Mouse (Mus musculus) cerebellum, adult 9-10 months (tissue): Measurements from ENCODE around the gene Pgap2.
A peak's percentile ranks its signal among the peaks of the same experiment; 100 is the strongest.

Source experiments
- DNase-seq: peaks from one replicate; pipeline ENCODE4 v3.0.0; 2022

The Pgap2 gene

DNA sequence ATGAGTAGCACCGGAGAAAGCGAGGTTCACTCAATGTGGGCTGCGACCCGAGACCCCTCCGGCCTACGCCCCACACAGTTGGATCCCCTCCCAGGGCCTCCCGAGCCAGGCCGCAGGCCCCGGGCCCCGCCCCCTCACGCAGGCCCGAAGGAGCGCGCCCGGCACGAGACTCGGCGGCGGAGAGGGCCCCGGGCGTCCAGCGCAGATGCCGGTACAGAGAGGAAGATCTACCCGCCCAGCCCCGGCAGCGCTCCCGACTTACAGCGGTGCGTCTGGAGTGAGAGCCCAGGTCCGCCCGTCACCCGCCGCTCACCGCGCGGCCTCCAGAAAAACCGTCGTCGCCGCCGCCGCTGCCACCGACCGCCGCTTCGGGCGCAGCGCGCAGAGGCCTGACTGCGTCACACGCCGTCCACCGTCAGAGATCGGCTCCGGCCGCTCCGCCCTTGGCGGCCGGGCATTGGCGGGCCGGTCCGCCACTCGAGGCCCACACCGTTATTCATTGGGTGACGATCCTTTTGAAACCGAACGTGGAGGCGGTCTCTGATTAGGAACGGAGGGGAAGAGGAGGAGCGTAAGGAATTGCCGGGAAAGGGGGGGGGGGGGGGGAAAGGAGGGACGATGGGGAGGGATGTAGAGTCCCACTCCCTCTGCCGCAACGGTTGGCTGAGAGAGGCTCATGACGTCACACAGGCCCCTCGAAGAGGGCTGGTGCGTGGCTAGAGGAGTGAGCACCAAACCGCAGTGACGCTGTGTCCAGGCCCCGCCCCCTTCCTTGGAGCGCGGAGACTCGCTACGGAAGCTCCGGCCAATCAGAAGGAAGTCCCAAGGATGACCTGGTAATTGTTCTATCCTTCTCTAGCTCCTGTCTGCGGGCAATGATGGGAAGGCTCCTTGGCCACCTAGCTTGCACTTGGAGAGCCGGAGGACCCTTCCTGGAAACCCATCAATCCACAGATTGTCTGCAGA, at the start of gene Pgap2, which contains the start of gene Nup98:
Pgap2 (plus strand) TSS at position 453 of the 966 bp plus-strand sequence.
Nup98 (minus strand) TSS at position 421 of the 966 bp plus-strand sequence.
- DNase-seq: peak; percentile 99

DNA sequence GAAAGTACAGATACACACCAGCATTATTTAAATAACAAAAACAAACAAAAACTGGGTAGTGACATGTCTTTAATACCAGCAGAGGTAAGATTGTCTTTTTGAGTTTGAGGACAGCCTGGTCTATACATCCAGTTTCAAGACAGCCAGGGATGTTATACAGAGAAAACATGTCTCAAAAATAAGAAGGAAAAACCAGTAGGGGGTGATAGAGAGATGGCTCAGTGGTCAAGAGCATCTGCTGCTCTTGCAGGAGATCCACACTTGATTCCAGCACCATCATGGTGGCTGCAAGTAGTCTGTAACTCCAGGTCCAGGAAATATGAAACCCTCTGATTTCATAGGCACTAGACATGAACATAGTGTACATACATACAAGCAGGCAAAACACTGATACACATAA, 39.7 kb upstream of the Pgap2 start:
- DNase-seq: peak; percentile 16

DNA sequence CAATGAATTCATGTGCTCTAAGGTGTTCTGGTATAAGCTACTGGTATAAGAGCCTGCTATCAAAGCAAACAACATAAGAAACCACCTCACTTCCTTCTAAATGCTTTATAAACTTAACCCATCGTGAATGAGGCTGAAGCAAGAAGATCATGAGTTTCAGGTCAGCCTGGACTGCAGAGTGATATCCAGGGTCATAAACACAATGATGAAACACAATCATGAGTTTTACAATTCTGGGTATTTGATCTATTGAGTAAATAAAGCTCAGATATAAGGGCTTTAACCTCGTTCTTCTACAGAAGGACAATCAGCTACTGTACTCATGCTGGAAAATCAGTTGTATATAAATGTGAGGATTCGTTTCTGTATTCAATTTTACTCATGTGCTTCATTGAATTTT, 26.2 kb upstream of the Pgap2 start:
- no peak for DNase-seq

DNA sequence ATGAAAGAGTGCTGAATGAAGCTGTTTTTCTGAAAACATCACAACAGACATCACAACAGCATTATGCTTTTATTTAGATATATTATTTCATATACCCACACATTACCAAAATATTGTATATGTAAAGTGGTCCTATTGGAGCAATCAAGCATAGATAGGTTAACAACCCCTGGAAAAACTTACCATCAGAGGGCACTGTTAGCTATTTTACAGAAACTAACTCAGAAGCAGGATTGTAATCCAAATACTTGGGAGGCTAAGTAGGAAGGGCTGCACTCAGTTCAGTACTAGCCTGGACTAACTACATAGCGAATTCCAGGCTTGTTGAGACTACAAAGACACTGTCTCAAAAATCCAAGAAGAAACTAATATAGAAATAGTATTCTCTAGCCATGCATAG, 17.7 kb upstream of the Pgap2 start:
- no peak for DNase-seq

DNA sequence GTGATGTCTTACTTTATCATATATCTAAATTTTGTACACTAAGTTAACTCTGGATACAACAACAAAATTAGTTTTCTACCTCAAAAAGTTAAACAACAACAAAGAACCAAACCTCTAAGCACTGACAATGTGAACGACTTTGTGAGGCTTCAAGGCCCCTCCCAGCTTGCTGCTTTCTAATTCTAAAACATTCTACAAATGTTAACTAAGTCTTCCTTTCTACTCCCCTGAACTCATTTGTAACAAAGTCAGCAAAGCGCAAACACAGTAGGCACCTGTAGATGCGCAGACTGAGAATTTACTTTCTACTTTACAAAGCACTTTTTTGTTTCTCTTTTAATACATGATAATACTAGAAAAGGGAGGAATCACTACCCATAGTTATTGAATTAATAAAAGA, 9.4 kb upstream of the Pgap2 start:
- DNase-seq: no peak

DNA sequence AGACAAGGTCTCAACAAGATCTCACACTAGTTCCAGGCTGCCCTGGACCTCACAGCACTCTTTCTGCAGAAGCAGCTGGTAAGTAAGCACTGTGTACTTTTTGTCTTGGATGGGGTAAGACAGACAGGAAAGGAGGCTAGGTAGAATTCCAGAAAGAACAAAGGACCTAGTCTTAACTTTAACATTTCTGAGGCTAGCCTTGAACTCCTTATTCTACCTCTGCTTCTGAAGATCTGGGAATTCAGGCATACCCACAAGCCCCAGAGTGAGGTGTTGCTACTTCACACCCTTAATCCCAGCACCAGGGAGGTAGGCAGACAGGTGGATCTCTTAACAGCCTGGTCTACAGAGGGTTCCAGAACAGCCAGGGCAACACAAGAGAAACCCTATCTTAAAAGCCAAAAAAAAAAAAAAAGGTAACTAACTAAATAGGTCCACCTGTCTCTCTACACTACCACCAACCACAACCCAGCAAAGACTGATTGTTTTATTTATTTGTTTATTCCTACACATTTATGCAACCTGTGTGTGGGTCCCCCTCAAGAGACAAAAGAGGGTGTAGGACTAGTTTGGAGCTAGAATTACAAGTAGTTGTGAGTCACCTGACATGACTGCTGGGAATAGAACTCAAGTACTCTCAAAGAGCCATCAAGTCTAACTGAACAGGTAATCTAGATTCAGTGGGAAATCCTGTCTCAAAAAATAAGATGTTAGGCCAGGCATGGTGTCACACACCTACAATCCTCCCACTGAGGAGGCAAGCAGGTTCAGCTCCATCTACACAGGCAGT, 8.8 kb upstream of the Pgap2 start:
- no peak for DNase-seq

DNA sequence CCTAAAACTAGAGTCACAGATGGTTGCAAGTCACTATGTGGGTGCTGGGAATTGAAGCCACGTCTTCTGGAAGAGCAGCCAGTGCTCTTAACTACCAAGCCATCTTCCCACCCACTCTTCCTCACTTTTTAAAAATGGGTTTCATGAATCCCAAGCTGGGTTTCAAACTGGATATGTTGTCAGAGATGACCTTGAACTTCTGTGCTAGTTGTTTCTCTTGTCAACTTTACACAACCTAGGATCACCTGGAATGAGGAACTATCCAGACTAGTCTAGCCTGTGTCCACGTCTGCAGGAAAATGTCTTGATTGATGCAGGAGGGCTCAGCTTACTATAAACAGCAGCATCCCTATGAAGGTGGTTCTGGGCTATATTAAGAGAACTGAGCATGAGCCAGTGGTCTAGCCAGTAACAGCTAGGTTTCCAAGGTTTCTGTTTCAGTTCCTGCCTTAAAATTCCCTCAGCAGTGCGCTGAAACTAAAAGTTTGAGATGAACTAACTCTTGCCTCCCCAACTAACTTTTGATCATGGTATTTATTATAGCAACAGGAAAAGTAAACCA, 5.6 kb upstream of the Pgap2 start:
- no peak for DNase-seq

DNA sequence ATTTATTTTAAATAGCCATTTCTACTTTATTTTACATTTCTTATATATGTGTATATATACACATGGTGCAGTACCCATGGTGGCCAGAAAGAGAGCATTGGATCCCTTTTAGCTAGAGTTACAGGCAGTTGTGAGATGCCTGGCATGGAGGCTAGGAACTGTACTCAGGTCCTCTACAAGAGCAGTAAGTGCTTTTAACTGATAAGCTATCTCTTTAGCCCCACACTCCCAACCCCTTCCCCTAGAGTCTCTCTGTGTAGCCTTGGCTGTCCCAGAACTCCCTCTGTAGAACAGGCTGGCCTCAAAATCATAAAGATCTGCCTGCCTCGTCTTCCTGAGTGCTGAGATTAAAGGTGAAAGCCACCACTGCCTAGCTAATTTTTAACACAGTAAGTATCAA, 4.4 kb upstream of the Pgap2 start:
- no peak for DNase-seq

DNA sequence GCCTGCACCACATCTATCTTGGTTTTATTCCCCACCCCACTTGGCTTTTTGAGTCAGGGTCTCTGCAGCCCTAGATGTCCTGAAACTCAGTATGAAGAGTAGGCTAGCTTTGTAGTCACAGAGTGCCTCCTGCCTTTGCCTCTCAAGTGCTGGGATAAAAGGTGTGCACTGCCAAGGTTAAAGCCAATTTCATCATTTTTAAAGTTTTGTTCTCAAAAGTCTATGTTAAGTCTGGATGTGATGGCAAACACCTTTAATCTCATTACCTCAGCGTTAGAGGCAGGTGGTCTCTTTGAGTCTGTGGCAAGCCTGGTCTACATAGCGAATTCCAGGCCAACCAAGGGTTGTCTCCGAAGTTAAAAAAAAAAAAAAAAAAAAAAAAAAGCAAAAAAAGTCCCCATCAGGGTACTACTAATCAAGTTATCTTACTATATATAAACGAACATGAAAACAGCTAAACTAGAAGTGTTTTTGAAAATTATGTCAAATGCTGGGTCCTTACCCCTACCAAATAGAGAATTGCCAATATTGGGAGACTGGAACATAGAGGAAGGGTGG, 1.1 kb upstream of the Pgap2 start:
- DNase-seq: peak; percentile 39

DNA sequence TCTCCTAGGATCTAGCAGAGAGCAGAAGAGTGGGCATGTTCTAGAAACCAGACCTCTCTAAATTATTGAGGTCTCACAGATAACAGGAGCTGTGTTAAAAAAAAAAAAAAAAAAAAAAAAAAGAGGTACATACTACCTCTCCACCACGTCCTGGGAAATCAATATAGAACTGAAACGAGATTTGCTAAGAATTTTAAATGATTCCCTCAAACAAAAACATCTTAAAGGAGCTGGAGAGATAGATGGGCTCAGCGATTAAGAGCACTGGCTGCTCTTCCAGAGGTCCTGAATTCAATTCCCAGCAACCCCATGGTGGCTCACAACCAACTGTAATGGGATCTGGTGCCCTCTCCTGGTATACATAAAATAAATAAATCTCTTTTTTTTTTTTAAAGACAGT, 1.1 kb downstream of the Pgap2 start:
- DNase-seq: peak; percentile 41

DNA sequence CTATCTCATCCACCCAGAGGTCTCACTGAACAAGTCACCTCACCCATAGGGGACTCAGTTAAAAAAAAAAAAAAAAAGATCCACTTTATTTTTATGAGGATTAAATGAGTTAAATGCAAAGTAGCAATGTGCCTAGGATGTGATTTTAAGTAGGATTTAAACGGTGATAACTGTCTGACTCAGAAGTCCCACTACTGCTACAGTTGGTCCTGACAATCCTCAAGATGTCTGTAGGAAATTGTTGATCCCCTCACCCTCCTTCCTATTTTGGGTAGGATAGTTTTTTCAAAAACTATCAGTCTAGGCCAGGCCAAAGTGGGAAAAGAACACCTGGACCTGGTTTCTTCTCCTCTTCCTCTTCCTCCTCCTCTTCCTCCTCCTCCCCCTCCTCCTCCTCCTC, 11.9 kb downstream of the Pgap2 start:
- DNase-seq: no peak

DNA sequence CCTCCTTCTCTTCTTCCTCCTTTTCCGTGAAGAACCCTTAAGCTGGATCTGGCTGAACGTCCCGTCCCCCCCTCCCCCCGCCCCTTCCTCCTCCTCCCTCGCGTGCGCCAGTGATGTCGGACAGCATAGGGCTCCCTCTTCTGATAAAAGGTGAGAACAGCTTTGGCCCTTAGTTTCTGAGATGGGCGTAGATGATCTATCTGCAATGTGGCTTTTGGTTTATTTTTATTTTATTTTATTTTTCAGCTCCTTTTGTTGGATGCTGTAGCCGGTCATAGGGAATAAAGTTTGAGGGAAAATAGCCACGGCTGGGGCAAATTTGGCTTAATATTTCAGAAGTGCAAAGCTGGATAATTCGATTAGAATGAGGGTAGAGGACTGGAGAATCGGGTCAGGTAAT, 12.3 kb downstream of the Pgap2 start:
- no peak for DNase-seq

DNA sequence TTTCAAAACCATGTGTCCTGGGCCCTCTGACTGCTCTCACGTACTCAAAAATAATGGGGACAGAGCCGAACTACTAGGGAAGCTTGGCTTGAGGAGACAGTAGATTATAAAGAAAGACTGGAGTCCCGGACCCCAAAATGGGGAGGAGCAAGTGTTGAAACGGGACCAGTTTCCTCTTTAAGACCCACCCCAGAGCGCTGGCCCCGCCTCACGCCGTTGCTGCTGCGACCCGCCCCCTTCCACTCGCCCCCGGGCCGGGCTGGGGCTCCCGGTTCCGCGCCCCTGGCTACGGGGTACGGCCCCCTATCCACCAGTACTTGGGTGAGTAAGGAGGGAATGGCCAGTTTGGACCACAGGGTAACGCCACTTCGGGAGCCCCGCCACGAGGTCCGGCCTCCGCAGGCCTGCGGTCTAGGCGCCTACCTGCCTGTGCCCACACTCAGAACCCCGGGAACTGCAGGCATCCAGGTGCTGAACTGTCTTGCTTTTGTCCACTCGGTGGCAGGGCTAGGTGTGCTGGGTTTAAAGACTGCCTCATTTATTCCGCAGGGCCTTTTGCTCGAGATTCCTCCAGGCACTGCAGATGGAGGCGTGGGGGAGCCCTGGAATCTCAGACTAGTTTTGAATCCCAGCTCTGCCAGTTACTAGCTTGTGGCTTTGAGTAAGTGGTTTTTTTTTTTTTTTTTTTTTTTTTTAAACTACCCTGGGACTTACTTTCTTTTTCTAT, 13.0 kb downstream of the Pgap2 start:
- DNase-seq: peak; percentile 63

DNA sequence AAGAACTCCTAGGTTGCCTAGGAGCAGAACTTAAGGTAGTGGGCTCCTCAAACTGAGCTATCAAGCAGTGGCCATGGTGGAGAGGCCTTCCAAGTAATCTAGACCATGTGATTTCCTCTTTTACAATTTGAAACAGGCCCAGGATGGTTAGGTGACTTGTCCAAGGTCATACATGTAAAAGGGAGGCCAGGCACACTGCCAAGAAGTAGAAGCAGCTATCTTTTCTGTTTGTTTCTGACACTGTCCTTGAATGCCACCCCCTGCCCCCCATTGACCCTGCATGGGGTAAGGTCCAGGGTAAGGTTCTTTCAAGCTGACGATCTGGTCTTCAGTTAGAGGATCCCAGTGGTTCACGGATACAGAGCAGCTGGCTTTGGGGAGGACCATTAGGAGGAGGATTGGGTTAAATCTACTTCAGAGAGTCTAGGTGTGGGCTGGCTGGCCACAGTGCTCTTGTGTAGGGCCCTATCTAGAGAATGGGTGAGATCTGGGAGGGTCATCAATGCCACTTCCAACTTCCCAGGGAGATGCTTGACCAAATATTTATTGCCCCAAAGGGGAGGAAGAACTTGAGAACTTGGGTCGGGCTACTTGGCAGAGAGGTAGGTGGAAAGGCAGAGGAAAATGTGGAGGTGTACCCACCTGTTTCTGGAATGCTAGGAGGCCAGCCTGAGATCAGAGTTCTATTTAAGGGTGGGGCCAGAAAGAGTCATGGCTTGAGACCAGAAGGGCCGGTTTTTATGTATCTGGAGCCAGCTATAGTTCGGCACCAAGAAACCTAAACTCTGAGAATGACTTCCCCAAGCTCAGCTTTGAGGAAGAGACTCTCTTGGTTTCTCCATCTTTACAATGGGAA, 14.1 kb downstream of the Pgap2 start:
- no peak for DNase-seq

DNA sequence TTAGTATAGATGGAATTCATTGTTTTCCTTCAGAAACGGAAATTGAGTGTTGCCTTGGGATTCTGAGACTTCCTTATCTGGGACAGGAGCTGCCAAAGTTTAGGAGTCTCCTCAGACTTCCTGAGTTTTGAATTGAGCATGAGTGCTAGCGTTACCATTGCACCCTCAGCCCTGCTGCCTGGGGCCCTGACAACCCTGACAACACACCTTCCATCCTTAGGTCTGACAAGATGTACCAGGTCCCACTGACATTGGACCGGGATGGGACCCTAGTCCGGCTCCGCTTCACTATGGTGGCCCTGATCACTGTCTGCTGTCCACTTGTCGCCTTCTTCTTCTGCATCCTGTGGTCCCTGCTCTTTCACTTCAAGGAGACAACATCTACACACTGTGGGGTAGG, 16.0 kb downstream of the Pgap2 start:
- DNase-seq: no peak

DNA sequence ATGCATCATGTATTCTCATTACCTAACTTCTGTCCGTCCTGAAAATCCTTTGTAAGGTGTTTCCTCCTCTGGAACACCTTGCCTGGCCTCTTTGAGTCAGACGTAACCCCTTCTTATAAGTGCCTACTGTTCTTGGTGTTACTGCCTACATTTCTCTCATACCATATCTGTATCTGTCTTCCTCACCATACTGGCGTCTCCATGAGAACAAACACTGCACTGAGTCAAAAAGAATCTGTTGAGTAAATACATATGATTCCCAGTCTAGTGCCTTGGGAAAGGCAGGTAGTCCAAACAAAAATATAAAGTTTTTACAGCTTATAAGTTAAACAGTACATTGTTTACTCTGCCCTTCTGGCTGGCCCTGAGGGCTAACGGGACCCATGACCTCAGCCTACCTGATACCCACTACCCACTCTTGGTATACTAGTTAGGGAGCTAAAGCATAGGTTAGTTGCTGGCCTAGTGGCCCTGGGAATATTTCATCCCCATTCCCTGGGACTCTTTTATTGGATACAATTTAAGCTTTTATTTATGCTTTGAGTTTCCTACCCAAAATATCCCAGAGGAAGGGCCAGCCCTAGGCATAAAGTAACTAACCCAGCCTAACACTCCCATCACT, 18.2 kb downstream of the Pgap2 start:
- no peak for DNase-seq

DNA sequence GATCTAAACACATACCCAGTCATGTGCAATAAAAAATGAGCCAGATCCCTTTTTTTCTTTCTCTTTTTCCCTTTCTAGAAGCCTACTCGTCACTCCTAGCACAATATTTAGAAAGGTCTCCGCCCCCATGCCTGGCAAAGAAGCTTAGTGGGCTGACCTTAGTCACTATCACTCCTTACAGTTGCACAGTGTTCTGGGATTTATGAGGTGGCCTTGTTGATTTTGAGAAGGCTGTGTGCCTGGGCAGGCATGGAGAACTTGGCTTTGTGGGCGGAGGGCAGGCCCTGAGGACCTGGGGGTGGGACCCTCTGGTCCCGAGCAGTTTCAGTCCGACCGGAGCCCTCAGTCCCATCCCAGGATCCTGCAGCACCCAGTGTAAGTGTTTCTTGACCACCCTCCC, 19.8 kb downstream of the Pgap2 start:
- DNase-seq: no peak

DNA sequence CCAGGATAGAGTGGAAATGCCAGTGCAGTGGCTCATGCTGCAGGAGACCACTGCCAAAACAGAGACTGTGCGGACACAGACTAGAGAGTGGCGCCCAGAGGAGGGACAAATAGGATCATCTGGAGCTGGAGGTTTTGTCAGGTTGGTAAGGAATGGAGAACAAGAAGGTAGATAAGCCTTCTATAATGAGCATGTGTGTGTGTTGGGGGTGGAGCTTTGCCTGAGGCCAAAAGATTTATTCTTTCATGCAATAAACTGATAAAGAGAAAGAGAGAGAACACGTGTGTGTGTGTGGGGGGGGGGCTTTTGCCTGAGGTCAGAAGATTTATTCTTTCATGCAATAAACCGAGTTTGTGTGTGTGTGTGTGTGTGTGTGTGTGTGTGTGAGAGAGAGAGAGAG, 23.1 kb downstream of the Pgap2 start:
- no peak for DNase-seq

DNA sequence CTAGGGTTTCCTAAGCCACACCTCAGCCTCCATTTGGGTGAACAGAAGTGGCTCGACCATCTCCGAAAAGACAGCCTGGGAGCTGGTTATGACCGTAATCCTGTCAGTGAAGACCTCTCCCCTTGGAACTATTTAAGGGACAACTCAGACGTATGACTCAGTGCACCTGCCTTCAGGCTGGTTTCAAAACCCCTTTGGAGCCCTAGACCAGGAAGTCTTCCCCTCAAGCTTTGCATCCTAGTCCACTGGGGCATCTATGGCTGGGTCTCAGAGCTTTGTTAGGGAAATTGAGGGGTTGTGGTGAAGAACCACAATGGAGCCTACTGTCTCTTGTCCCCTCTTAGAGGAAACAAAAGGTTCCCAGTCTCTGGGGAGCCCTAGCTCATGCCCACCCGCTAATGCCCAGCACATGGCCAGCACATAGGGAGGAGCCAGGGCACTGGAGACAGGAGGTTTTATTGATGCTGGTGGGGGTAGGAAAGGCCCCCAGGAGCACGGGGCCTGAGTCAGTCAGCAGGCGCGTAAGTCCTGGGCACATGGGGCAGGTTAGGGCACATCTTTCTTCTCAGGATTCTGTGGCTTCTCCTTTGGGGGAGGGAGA, 28.8 kb downstream of the Pgap2 start:
- DNase-seq: no peak

DNA sequence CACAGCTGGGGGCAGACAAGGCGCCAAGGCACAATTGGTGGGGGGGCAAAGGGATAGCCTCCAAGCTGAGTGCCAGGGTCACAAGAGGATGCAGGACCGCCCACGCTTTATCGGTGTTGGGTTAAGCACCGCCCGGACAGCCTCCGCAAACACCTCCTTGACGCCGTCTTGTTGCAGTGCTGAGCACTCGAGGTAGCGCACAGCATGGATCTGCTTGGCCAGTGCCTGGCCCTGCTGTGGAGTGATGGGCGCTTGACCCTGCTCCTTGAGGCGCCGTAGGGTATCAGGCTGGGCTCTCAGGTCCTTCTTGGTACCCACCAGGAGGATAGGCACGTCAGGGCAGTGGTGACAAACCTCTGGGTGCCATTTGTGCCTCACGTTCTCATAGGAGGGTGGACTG, 29.6 kb downstream of the Pgap2 start:
- no peak for DNase-seq

DNA sequence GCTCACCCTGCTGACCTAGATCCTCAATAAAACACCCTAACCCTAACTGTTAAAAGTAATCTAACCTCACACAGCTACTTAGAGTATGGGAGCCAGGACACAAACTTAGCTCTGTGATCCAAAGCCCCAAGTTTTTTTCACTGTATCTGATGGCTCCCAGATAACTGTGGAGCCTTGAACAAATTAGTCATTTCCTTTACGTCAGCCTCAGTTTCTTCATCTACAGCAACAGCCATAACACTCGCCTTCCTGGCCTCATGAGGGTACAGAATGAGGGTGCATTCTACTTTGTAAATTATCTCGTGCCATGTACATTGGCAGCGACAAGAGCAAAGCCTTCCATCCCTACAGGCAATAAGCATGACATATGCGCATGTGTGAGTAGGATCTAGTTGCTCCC, 32.4 kb downstream of the Pgap2 start:
- DNase-seq: no peak
